Mouse (Mus musculus) intestine, embryonic 16.5 days (tissue): ENCODE results near the gene Tril. TPM values are rescaled to one million over a fixed set of nuclear protein-coding genes. Genes with fewer than 3 reads are reported as not detected.

Experiments used
- ATAC-seq: fragments of 200-750 bp; cut with Nextera tagmentation; 2 replicates; pipeline ENCODE4 v1.8.0; 2017; ENCODE audit warnings: moderate TSS enrichment, moderate library complexity
- H3K27ac ChIP-seq: fragments of 300-500 bp; sonication (generic); 2 replicates; pipeline ENCODE4 v1.5.1; 2014; ENCODE audit warnings: mild to moderate bottlenecking, low read length
- H3K27me3 ChIP-seq: fragments of 300-500 bp; sonication (generic); replicated peaks from 2 replicates; pipeline ENCODE4 v1.6.1; 2014; ENCODE audit warnings: low read length, control low read depth, mixed read lengths; ENCODE audit not compliant: control insufficient read depth, insufficient read depth
- H3K36me3 ChIP-seq: fragments of 300-500 bp; sonication (generic); 2 replicates; pipeline ENCODE4 v1.6.1; 2014; ENCODE audit warnings: low read length, control low read depth; ENCODE audit not compliant: control insufficient read depth, insufficient read depth
- H3K4me1 ChIP-seq: fragments of 300-500 bp; sonication (generic); 2 replicates; pipeline ENCODE4 v1.6.1; 2014; ENCODE audit warnings: low read length, control low read depth, mixed read lengths; ENCODE audit not compliant: control insufficient read depth, insufficient read depth
- H3K4me2 ChIP-seq: fragments of 300-500 bp; sonication (generic); 2 replicates; pipeline ENCODE4 v1.6.1; 2014; ENCODE audit warnings: low read depth, low read length, control low read depth
- H3K4me3 ChIP-seq: fragments of 300-500 bp; sonication (generic); 2 replicates; pipeline ENCODE4 v1.5.1; 2014; ENCODE audit warnings: mild to moderate bottlenecking, low read length
- H3K9ac ChIP-seq: fragments of 300-500 bp; sonication (generic); 2 replicates; pipeline ENCODE4 v1.6.1; 2014; ENCODE audit warnings: low read depth, low read length
- H3K9me3 ChIP-seq: fragments of 300-500 bp; sonication (generic); 2 replicates; pipeline ENCODE4 v1.6.1; 2016; ENCODE audit warnings: low read length, control low read depth; ENCODE audit not compliant: control insufficient read depth
- WGBS: fragments of 180-500 bp; shearing (Covaris S2); extraction: QIAGEN DNeasy Blood & Tissue Kit; methylation state at CpG from one replicate; pipeline ENCODE4 v1.1.7; 2014; 5-methylcytosine and 5-hydroxymethylcytosine counted together
- polyA plus RNA-seq: library from polyadenylated mRNA; unstranded; fragments of >200 nt; fragmentation: Nextera tagmentation; extraction: Ambion mirVana; gene quantifications from 2 replicates; pipeline ENCODE4 v1.2.1, GENCODE M21; 2015

Tril gene
- polyA plus RNA-seq, 1 experiment from 2014 or later: 10.2 TPM

DNA sequence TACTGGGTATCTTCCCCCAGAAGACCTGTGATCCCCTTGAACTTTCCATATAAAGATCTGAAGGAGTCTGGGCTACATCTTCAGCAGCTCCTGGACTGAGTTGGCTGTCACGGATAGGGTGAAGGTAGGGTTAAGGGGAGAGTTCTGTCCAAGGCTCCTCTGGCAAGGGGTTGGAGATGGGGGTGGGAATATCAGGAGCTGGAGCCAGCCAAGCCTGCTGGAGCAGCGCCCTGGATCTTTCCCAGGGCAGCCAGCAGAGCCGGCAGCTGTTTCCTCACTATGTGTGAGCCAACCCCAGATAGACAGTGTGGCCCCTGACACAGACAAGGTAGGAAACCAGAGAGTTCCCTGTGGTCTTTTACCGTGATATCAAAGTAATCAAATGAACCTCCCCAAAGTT lies 4.6 kb upstream of the Tril start:
- Histone ChIP-seq H3K9ac (no peak overlapping the region), H3K27ac (no peak overlapping the region), H3K27me3 (peaks cover 9% of the 10 kb centered on the region), H3K4me1 (peaks cover 7% of the 10 kb centered on the region; the same call in 1 of the 2 replicates), H3K9me3 (no peaks in the 10 kb centered on the region), H3K4me3 (no peak overlapping the region), H3K36me3 (no peaks in the 10 kb centered on the region), H3K4me2 (no peak overlapping the region)
- WGBS: 52% methylated on average over 4 of the region's 4 CpGs
- no peak for ATAC-seq

DNA sequence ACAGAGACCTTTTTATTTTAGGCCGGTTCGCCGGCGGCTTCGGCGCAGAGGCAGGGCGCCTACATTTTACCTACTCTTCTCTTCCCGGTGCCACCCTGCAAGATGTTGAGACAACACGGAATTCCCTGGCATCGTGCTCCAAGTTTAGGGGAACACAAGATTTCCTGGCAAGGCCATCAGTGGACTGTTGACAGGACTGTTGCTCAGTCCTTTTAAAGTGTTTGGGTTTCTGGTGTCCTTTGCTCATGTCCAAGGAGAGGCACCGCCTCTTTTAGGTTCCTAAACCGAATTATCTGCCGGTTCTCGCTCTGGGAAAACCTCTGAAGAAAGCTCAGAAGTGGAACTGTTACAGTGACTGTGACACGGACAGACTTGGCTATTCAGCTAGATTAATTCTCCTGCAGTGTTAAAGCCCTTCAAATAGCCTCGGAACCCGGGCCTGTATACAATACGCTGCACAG lies 441 bp upstream of the Tril start:
- H3K27me3 ChIP-seq: peaks cover 36% of the 10 kb centered on the region
- peak overlapping the region; percentile 65 for H3K4me3 ChIP-seq
- peak overlapping the region; percentile 94 for H3K27ac ChIP-seq
- no peaks in the 10 kb centered on the region for H3K36me3 ChIP-seq
- no peaks in the 10 kb centered on the region for H3K9me3 ChIP-seq
- H3K4me1 ChIP-seq: peaks cover 37% of the 10 kb centered on the region
- WGBS: 9% methylated on average over 18 of the region's 18 CpGs
- no peak for ATAC-seq
- H3K9ac ChIP-seq: peak overlapping the region; percentile 78
- peak overlapping the region; percentile 90 for H3K4me2 ChIP-seq

DNA sequence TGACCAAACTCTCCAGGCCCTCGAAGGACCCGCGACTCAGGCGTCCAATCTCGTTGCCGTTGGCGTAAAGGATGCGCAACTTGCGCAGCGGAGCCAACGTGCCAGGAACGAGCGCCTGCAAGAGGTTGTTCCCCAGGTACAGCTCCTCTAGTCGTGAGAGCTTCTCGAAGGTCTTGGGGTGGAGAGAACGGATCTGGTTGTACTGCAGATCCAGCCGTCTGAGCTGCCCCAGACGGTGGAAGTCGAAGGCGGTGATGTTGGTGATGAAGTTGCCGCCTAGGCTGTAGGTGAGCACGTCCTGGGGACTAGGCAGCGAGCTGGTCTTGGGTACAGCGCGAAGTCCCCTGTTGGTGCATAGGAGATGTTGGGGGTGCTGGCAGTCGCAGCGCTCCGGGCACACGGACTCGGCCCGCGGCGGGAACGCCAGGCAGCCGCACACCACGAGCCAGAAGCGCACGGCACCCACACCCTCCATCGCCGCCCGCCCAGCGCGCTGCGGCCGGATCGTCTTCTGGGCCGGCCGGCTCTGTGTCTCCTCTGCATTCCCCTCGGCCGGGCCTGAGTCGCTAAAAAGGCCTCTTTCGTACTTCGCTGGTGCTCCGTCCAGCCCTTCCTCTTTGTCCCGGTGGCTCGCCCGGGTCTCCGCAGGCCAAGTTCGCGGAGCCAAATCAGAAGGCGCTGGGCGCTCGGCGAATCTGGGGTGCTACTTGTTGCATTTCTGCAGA lies 707 bp downstream of the Tril start:
- peak; percentile 24; the same call in 1 of the 2 replicates for ATAC-seq
- H3K9ac ChIP-seq: peak overlapping the region; percentile 78
- peaks cover 39% of the 10 kb centered on the region for H3K4me1 ChIP-seq
- H3K4me2 ChIP-seq: peak overlapping the region; percentile 90
- peak overlapping the region; percentile 65 for H3K4me3 ChIP-seq
- H3K9me3 ChIP-seq: no peaks in the 10 kb centered on the region
- peaks cover 36% of the 10 kb centered on the region for H3K27me3 ChIP-seq
- no peaks in the 10 kb centered on the region for H3K36me3 ChIP-seq
- under 1% methylated on average over 59 of the region's 64 CpGs for WGBS
- peak overlapping the region; percentile 94 for H3K27ac ChIP-seq

GRCm38 (mm10) chr6:53818732-53819661 lies 1.6 kb downstream of the Tril start:
- no peaks in the 10 kb centered on the region for H3K9me3 ChIP-seq
- H3K27me3 ChIP-seq: peaks cover 36% of the 10 kb centered on the region
- H3K36me3 ChIP-seq: no peaks in the 10 kb centered on the region
- peak overlapping the region; percentile 94 for H3K27ac ChIP-seq
- H3K9ac ChIP-seq: peak overlapping the region; percentile 78
- 3% methylated on average over 52 of the region's 52 CpGs for WGBS
- peak; percentile 45; the same call in 1 of the 2 replicates for ATAC-seq
- peak overlapping the region; percentile 90 for H3K4me2 ChIP-seq
- peak overlapping the region; percentile 65 for H3K4me3 ChIP-seq
- H3K4me1 ChIP-seq: peaks cover 39% of the 10 kb centered on the region

GRCm38 (mm10) chr6:53818264-53818731 lies 2.3 kb downstream of the Tril start:
- Histone ChIP-seq H3K4me2 (peak overlapping the region; percentile 90), H3K4me3 (peak overlapping the region; percentile 65), H3K36me3 (no peaks in the 10 kb centered on the region), H3K27ac (no peak overlapping the region), H3K9ac (peak overlapping the region; percentile 78), H3K4me1 (peaks cover 39% of the 10 kb centered on the region), H3K27me3 (peaks cover 35% of the 10 kb centered on the region), H3K9me3 (no peaks in the 10 kb centered on the region)
- ATAC-seq: peak; percentile 16; the same call in 1 of the 2 replicates
- WGBS: 1% methylated on average over 42 of the region's 42 CpGs

- no peaks in the 10 kb centered on the region for H3K9me3 ChIP-seq
- H3K9ac ChIP-seq: peak overlapping the region; percentile 78
- no peak overlapping the region for H3K27ac ChIP-seq
- H3K4me2 ChIP-seq: peak overlapping the region; percentile 90
- no peak for ATAC-seq
- peaks cover 39% of the 10 kb centered on the region for H3K4me1 ChIP-seq
- WGBS: 26% methylated on average over 33 of the region's 33 CpGs
- H3K4me3 ChIP-seq: peak overlapping the region; percentile 65
- H3K27me3 ChIP-seq: peaks cover 33% of the 10 kb centered on the region
- H3K36me3 ChIP-seq: no peaks in the 10 kb centered on the region
Measured at GRCm38 (mm10) chr6:53817763-53818174, 2.9 kb downstream of the Tril start.

GRCm38 (mm10) chr6:53816661-53817060 lies 4.0 kb downstream of the Tril start:
- WGBS: 83% methylated on average over 8 of the region's 8 CpGs
- H3K27ac ChIP-seq: peak overlapping the region; percentile 54
- no peak overlapping the region for H3K9ac ChIP-seq
- H3K36me3 ChIP-seq: no peaks in the 10 kb centered on the region
- no peak overlapping the region for H3K4me2 ChIP-seq
- no peak overlapping the region for H3K4me3 ChIP-seq
- no peak for ATAC-seq
- peaks cover 39% of the 10 kb centered on the region for H3K4me1 ChIP-seq
- H3K9me3 ChIP-seq: no peaks in the 10 kb centered on the region
- H3K27me3 ChIP-seq: peaks cover 33% of the 10 kb centered on the region

DNA sequence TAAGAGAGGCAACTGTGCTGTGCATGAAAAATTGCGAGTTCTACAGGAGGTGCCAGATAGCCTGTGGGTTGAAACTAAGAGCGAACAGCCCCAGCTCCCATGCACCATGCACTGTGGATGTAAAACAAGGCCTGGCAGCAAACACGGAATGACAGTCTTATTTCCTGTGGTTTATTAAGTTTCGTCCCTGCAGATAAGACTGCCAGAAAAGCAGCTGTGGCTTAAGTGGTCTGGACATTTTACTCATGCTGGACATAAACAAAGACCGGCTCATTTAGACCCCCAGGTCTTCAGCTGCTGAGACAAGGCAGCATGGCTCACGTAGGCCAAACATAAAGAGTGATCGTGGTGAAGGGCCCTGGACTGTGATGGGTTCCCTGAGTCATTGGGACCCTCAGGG lies 4.9 kb downstream of the Tril start:
- Histone ChIP-seq H3K27ac (0 out of 2 replicates have a peak overlapping the region, but pooled peaks have one; percentile 20), H3K4me2 (no peak overlapping the region)

GRCm38 (mm10) chr6:53814214-53814613 lies 6.4 kb downstream of the Tril start:
- Histone ChIP-seq H3K4me1 (peaks cover 26% of the 10 kb centered on the region), H3K9ac (no peak overlapping the region), H3K27me3 (peaks cover 18% of the 10 kb centered on the region), H3K9me3 (no peaks in the 10 kb centered on the region), H3K27ac (no peak overlapping the region), H3K4me3 (no peak overlapping the region), H3K36me3 (no peaks in the 10 kb centered on the region), H3K4me2 (no peak overlapping the region)
- no peak for ATAC-seq

More for the DNA sequence above, 4.9 kb downstream of the Tril start:
- WGBS: 55% methylated on average over 7 of the region's 7 CpGs
- Histone ChIP-seq H3K36me3 (no peaks in the 10 kb centered on the region), H3K27me3 (peaks cover 31% of the 10 kb centered on the region), H3K9ac (no peak overlapping the region), H3K9me3 (no peaks in the 10 kb centered on the region), H3K4me3 (no peak overlapping the region), H3K4me1 (peaks cover 37% of the 10 kb centered on the region)
- no peak for ATAC-seq
